Mouse (Mus musculus) testis, adult 2 months (tissue): Measurements from ENCODE around the gene Igdcc3.

ENCODE experiments used
- CTCF ChIP-seq: fragments of 200-500 bp; IDR thresholded peaks from 2 replicates; pipeline ENCODE4 v1.5.1; 2012; ENCODE audit warnings: low read depth, mild to moderate bottlenecking, inconsistent platforms, low read length, moderate library complexity; ENCODE audit not compliant: control insufficient read depth, insufficient read depth, insufficient replicate concordance
- POLR2A ChIP-seq: fragments of 200-500 bp; IDR thresholded peaks from 2 replicates; pipeline ENCODE4 v1.6.1; 2012; ENCODE audit warnings: low read depth, mild to moderate bottlenecking, inconsistent platforms, low read length, moderate library complexity; ENCODE audit not compliant: control insufficient read depth

GRCm38 (mm10) chr9:65179817-65180624 lies 39.0 kb downstream of the Igdcc3 start:
- TF ChIP-seq POLR2A: no peak
- TF ChIP-seq CTCF: no peak
